Mouse (Mus musculus): ENCODE measurements around the gene Slc27a5.

Gene Slc27a5

DNA sequence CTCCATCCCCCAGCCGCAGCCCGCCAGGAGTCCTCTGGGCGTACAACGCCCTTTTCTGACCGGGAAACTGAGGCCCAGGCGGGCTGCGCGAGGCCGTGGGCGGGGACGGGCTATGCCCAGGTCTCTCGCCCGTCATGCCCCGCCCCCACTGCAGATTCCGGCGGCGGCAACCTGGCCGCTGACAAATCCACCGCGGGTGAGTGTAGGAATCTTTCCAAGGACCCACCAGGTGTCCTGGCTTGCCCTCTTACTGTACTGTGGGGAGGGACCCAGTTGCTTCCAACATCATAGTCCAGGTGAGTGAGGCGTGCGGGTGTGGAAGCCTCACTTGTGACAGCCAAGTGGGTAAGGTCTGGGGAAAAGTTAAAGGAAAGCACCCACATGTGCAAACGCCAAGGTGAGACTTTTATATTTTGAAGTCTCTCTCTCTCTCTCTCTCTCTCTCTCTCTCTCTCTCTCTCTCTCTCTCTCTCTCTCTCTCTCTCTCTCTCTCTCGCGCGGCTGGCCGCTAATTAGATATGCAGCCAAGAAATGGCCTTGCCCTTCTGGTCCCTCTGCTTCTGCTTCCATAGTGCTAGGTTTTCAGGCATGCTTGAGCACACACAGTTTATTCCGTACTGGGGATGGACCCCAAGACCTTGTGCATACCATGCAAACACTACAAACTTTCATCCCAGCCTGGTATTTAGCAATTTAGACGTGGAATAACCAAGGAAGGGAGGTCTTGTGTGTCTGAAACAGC, 31.7 kb downstream of the Slc27a5 start:
- Histone ChIP-seq H3K27me3 (ENCODE audit: insufficient read depth, low read length) (0 out of 2 replicates have a peak, but pooled peaks cover 5% of the 10 kb centered on the region), H3K9me3 (ENCODE audit: low read length) (no peaks in the 10 kb centered on the region), H3K4me3 (replicated peaks; ENCODE audit: low read length) (peak overlapping the region; percentile 92), H3K36me3 (ENCODE audit: insufficient read depth, low read length) (peaks cover 20% of the 10 kb centered on the region), H3K4me1 (replicated peaks; ENCODE audit: low read depth, low read length) (peaks cover 46% of the 10 kb centered on the region)
- TF ChIP-seq POU5F1 (IDR thresholded peaks at IDR 0.05; ENCODE audit: borderline replicate concordance, low read length) (no peak), CTCF (conservative IDR thresholded peaks at IDR 0.05; ENCODE audit: low read length) (no peak), NANOG (IDR thresholded peaks at IDR 0.05; ENCODE audit: borderline replicate concordance, low read length) (no peak)

DNA sequence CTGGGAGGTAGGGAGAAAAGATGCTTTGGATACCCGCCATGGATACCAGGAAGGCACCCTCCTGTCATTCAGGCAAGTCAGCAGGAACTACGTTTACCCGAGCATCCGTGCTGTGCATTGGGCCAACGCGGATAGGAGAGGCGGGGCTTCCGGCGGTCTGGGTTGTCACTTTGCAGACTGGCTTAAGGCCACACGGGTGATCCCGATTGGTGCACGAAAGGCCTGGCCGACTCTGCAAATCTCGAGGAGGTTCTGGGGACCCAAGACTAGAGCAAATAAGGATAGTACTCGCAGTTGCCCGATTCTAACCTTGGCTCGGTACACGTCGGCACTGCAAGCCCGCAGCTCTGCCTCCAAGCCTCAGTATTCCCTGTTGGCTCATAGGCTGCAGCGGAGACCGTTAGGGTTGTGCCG, 32.3 kb downstream of the Slc27a5 start, which contains the start of gene Zfp324:
Gene Zfp324, plus strand, starts transcription at position 161 of the 414 bp plus-strand sequence.
- Histone ChIP-seq H3K9me3 (ENCODE audit: low read length) (no peaks in the 10 kb centered on the region), H3K4me1 (replicated peaks; ENCODE audit: low read depth, low read length) (peaks cover 47% of the 10 kb centered on the region), H3K4me3 (replicated peaks; ENCODE audit: low read length) (peak within 1 kb of the TSS; percentile 92), H3K27me3 (ENCODE audit: insufficient read depth, low read length) (0 out of 2 replicates have a peak, but pooled peaks cover 5% of the 10 kb centered on the region), H3K36me3 (ENCODE audit: insufficient read depth, low read length) (peaks cover 20% of the 10 kb centered on the region)
- TF ChIP-seq NANOG (IDR thresholded peaks at IDR 0.05; ENCODE audit: borderline replicate concordance, low read length), result no peak

DNA sequence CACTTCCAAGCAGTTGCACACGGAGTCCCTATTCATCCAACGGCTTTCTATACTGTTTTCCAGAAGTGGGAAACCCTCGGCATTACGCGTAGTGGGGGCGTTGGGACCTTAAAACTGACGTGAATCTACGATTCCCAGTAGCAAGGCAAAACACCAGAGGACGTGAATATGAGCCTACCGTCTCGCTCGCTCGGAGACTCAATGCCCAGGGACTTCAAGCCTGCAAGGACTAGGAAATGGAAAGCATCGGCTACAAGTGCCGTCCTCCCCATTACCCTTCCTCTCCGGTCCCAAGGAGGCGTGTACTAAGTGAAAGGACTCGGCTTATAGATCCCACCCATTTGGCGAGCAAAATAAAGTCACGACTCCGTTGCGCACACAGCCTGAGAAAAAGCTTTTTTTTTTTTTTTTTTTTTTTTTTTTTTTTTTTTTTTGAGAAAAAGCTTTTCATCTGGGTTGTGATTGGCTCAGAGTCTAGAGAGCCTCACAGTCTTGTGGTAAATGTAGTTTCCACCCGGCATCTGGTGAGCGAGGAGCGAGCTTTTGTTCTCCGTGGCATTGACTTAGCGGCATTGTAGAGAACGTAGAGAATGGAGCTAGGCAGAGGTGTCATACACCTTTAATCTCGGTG, 36.4 kb downstream of the Slc27a5 start:
- TF ChIP-seq NANOG (IDR thresholded peaks at IDR 0.05; ENCODE audit: borderline replicate concordance, low read length), result no peak
- Histone ChIP-seq H3K36me3 (ENCODE audit: insufficient read depth, low read length) (no peaks in the 10 kb centered on the region), H3K27me3 (ENCODE audit: insufficient read depth, low read length) (no peaks in the 10 kb centered on the region), H3K4me1 (replicated peaks; ENCODE audit: low read depth, low read length) (peaks cover 54% of the 10 kb centered on the region), H3K9me3 (ENCODE audit: low read length) (no peaks in the 10 kb centered on the region), H3K4me3 (replicated peaks; ENCODE audit: low read length) (peak overlapping the region; percentile 70)

DNA sequence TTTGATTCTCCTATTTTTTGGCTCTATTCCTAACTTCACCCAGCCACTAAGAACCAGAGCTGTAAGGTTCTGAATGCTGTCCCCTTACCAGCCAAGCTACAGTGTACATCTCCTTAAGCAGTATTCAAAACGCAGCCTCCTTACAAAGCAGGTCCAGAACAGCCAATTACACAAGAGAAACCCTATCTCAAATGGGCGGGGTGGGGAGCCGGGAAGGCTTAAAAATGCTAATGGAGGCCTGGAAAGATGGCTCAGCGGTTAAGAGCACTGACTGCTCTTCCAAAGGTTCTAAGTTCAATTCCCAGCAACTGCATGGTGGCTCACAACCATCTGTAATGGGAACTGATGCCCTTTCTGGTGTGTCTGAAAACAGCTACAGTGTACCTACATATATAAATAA, 38.3 kb downstream of the Slc27a5 start:
- H3K4me3 ChIP-seq (replicated peaks; ENCODE audit: low read length), result no peak overlapping the region
- no peaks in the 10 kb centered on the region for H3K27me3 ChIP-seq (ENCODE audit: insufficient read depth, low read length)
- no peaks in the 10 kb centered on the region for H3K9me3 ChIP-seq (ENCODE audit: low read length)
- no peaks in the 10 kb centered on the region for H3K36me3 ChIP-seq (ENCODE audit: insufficient read depth, low read length)
- TF ChIP-seq POU5F1 (IDR thresholded peaks at IDR 0.05; ENCODE audit: borderline replicate concordance, low read length) (no peak), CTCF (conservative IDR thresholded peaks at IDR 0.05; ENCODE audit: low read length) (no peak), NANOG (IDR thresholded peaks at IDR 0.05; ENCODE audit: borderline replicate concordance, low read length) (no peak)
- peaks cover 47% of the 10 kb centered on the region for H3K4me1 ChIP-seq (replicated peaks; ENCODE audit: low read depth, low read length)

DNA sequence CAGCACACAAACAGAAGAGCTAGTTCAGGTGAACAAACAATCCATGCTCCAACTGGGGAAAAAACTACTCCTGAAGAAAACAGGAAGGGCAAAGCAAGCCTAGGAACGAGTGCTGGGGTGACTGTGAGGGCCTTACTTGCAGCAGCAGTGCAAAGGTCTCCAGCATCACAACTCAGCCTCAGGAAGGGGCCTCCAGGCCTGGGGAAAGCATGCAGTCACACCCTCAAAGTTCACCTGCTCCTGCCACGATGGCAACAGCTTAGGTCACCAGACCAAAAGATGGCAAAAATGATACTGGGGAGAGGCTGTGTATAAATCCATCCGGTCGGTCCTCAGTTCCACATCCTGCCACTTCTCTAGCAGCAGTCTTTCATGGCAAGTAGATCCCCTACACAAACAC, 39.0 kb downstream of the Slc27a5 start:
- Histone ChIP-seq H3K4me1 (replicated peaks; ENCODE audit: low read depth, low read length) (peaks cover 43% of the 10 kb centered on the region), H3K4me3 (replicated peaks; ENCODE audit: low read length) (no peak overlapping the region), H3K9me3 (ENCODE audit: low read length) (no peaks in the 10 kb centered on the region), H3K27me3 (ENCODE audit: insufficient read depth, low read length) (no peaks in the 10 kb centered on the region), H3K36me3 (ENCODE audit: insufficient read depth, low read length) (no peaks in the 10 kb centered on the region)
- TF ChIP-seq NANOG (IDR thresholded peaks at IDR 0.05; ENCODE audit: borderline replicate concordance, low read length) (no peak), CTCF (conservative IDR thresholded peaks at IDR 0.05; ENCODE audit: low read length) (no peak), POU5F1 (IDR thresholded peaks at IDR 0.05; ENCODE audit: borderline replicate concordance, low read length) (no peak)

DNA sequence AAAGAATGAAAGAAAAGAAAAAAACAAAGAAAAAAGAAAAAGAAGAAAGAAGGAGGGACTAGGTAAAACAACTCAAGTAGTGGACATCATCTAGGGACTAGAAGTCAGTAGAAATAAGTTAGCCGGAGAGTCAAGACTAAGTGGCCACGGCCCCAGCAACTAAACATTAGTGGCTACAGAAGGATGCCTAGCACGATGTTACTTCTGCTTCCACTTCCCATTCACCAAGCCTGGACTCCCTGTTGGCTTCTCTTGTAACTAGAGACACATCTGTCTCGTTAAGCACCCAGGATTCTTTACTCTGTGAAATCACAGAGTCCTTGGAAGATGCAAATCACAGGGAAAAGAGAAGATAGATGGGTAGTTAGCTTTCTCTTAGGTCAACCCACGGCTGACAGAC, 40.5 kb downstream of the Slc27a5 start:
- Histone ChIP-seq H3K36me3 (ENCODE audit: insufficient read depth, low read length) (no peaks in the 10 kb centered on the region), H3K27me3 (ENCODE audit: insufficient read depth, low read length) (no peaks in the 10 kb centered on the region), H3K9me3 (ENCODE audit: low read length) (no peaks in the 10 kb centered on the region), H3K4me3 (replicated peaks; ENCODE audit: low read length) (no peak overlapping the region), H3K4me1 (replicated peaks; ENCODE audit: low read depth, low read length) (peaks cover 41% of the 10 kb centered on the region)
- TF ChIP-seq CTCF (conservative IDR thresholded peaks at IDR 0.05; ENCODE audit: low read length) (no peak), POU5F1 (IDR thresholded peaks at IDR 0.05; ENCODE audit: borderline replicate concordance, low read length) (no peak), NANOG (IDR thresholded peaks at IDR 0.05; ENCODE audit: borderline replicate concordance, low read length) (no peak)

DNA sequence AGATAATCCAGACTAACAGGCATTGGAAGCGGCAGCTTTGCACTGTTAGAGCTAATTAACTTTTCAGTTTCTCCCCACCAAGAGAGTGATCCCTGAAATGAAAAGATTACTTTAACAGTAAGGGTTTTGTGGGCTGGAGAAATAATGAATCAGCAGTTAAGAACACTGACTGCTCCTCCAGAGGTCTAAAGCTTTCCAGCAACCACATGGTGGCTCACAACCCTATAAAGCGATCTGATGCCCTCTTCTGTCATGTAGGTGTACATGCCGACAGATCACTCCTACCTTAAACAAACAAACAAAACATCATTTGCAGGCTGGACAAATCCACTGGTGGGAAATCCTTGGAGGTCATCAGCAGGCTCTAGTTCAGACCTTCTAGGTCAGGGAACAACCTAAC, 43.1 kb downstream of the Slc27a5 start:
- Histone ChIP-seq H3K4me1 (replicated peaks; ENCODE audit: low read depth, low read length) (peaks cover 39% of the 10 kb centered on the region), H3K36me3 (ENCODE audit: insufficient read depth, low read length) (no peaks in the 10 kb centered on the region), H3K9me3 (ENCODE audit: low read length) (no peaks in the 10 kb centered on the region), H3K4me3 (replicated peaks; ENCODE audit: low read length) (no peak overlapping the region), H3K27me3 (ENCODE audit: insufficient read depth, low read length) (no peaks in the 10 kb centered on the region)
- TF ChIP-seq POU5F1 (IDR thresholded peaks at IDR 0.05; ENCODE audit: borderline replicate concordance, low read length), result no peak

DNA sequence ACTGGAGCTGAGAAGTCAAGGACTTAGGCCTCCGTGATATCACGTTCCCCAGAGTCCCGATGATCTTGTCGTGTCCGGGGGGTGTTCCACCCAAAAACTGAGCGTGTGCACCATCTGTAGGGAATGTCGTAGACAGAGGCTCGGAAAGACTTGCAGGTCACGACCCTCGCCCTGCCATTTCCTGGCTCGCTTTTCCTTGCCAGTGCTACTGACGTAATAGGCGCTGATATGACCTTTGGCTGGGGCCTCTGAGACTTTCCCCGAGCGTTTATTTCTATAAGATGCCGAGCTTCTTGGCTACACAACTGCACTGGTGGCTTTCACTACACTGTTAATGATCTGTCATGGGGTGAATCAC, 48.1 kb downstream of the Slc27a5 start:
- Histone ChIP-seq H3K4me1 (replicated peaks; ENCODE audit: low read depth, low read length) (peaks cover 25% of the 10 kb centered on the region), H3K9me3 (ENCODE audit: low read length) (no peaks in the 10 kb centered on the region), H3K27me3 (ENCODE audit: insufficient read depth, low read length) (no peaks in the 10 kb centered on the region), H3K36me3 (ENCODE audit: insufficient read depth, low read length) (no peaks in the 10 kb centered on the region), H3K4me3 (replicated peaks; ENCODE audit: low read length) (peak overlapping the region; percentile 84)
- TF ChIP-seq POU5F1 (IDR thresholded peaks at IDR 0.05; ENCODE audit: borderline replicate concordance, low read length), result no peak
- TF ChIP-seq CTCF (conservative IDR thresholded peaks at IDR 0.05; ENCODE audit: low read length), result no peak
- no peak for TF ChIP-seq NANOG (IDR thresholded peaks at IDR 0.05; ENCODE audit: borderline replicate concordance, low read length)

Data from E14TG2a.4 (cell line).